Mouse (Mus musculus): ENCODE measurements around the gene Rpgrip1l. TPM values are rescaled to one million over a fixed set of nuclear protein-coding genes. Genes with fewer than 3 reads are reported as not detected.

The Rpgrip1l gene
- polyA plus RNA-seq, 1 experiment from 2014 or later: 9.8 TPM

Other genes starting within 250 kb of the Rpgrip1l start
- gene Rbl2, start 243.2 kb downstream of the Rpgrip1l start, polyA plus RNA-seq (2015; fragmentation: Nextera tagmentation; extraction: Ambion mirVana): 22.5 and 26.3 TPM in 2 replicates
- gene Aktip, start 113.3 kb downstream of the Rpgrip1l start, polyA plus RNA-seq (2015; fragmentation: Nextera tagmentation; extraction: Ambion mirVana): 141 TPM in 2 replicates
- 171 and 177 TPM in 2 replicates for gene Fto, start 263 bp upstream of the Rpgrip1l start, polyA plus RNA-seq (2015; fragmentation: Nextera tagmentation; extraction: Ambion mirVana)

All from midbrain, embryonic 16.5 days (tissue).